ENCODE assay signal across 7 mouse cellular contexts in genomic region chr7:68070626-68071025, GRCm38 (mm10).
DNase-seq lines count a peak whose midpoint lies in the region; ATAC-seq lines count a peak whose summit lies in the region.

No protein-coding gene starts in this region.

- no peaks in the 10 kb centered on the region for H3K36me3 ChIP-seq in liver, embryonic 13.5 days

- 17% methylated on average over 7 of the region's 7 CpGs for WGBS in liver, embryonic 13.5 days (ENCODE audit: insufficient replicate concordance)

- peak overlapping the region; percentile 3; the same call in 1 of the 2 replicates for H3K9ac ChIP-seq in liver, embryonic 13.5 days

- peak; percentile 79 for ATAC-seq in liver, embryonic 13.5 days (ENCODE audit: low read depth)

- no peaks in the 10 kb centered on the region for H3K9me3 ChIP-seq in liver, embryonic 13.5 days (replicated peaks)

- peak overlapping the region; percentile 42 for H3K4me2 ChIP-seq in liver, embryonic 13.5 days

- H3K27me3 ChIP-seq in liver, embryonic 13.5 days: no peaks in the 10 kb centered on the region

- H3K4me3 ChIP-seq in liver, embryonic 13.5 days (replicated peaks): 0 out of 2 replicates have a peak overlapping the region, but pooled peaks have one; percentile 9

- H3K4me1 ChIP-seq in liver, embryonic 13.5 days (replicated peaks): peaks cover 38% of the 10 kb centered on the region

- H3K27ac ChIP-seq in liver, embryonic 13.5 days: no peak overlapping the region; the same call in 1 of the 2 replicates

- DNase-seq in CD4-positive, CD25-positive, alpha-beta regulatory T cell, adult 2 months (ENCODE audit: low read depth, low spot score): peak; percentile 75
- peak; percentile 16 for DNase-seq in R1 (ENCODE audit: low read depth, low spot score)
- peak; percentile 65 to 73 for DNase-seq in cerebellum, postnatal 14 days
- peak; percentile 97 for DNase-seq in heart, adult 11 months
- peak; percentile 85 to 89 for DNase-seq in kidney, adult 8-10 months
- DNase-seq in liver, embryonic 13.5 days: no peak
- DNase-seq in right cerebral cortex, postnatal 4 days: peak; percentile 57
